Mouse (Mus musculus) lung, postnatal 36 days (tissue): ENCODE results near the gene Thrsp.
"Not testable (repeated sequence)": the region's sequence is repeated elsewhere in the genome, so short reads cannot be mapped to it uniquely, and the experiment has no call there.

ENCODE experiments used
- DNase-seq: peaks from one replicate; pipeline ENCODE4 v3.0.0; 2022; ENCODE audit warnings: mixed read lengths

Gene Thrsp

DNA sequence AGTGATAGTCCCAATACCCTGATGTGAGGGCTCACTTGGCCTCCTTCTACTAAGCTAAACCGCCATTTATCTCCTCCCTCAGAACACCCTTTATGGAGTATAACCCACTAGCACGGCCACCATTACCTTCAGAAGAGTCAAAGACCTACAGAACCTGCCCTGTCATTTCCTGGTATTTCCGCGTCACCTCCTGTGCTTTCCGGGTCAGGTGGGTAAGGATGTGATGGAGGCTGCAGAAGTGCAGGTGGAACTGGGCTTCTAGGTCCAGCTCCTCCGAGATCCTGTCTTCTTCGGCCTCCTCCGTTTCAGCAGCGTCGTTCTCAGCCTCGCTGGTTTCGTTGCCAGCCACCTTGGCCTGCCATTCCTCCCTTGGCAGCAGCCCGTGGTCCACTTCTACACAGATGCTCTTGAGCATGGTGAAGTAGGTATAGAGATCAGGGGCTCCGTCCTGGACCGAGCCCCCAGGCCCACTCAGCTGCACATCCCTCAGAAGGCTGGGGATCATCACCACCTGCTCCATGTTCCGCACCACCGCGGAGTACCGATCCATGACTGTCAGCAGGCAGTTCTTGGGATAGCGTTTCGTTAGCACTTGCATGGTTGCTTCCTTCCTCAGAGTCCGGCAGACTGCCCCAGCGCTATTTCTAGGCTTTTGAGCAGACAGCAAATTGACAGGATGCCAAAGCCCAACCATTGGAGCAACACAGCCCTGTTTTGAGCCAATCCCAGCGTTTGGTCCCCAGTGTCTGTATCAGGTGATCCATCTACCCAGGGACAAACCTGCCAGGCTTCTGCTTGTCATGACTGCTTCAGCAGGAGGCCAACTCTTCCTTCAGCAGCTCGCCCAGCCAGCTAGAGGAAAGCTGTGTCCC is at the start of gene Thrsp:
TSS of gene Thrsp (minus strand) at position 825 of the 872 bp plus-strand sequence.
- DNase-seq, result peak; percentile 74

DNA sequence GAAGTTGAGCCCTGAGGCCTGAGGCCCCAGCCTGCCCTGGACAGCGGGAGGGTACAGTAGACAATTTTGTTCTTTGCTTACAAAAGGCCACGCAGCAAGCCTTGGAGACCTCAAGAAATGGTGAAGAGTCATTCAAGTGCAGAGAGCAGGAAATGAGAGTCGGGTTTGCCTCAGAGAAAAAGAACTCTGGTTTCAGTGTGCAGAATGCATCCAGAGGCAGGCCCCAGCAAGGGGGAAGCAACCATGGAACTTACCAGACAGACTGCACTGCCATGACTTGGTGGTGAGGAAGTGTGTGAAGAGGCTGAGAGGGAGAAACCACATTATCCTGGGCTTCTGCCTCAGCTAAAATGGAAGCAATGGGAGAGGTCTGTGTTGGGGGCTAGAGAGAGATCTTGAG is 38.0 kb upstream of the Thrsp start:
- no peak for DNase-seq

GRCm38 (mm10) chr7:97454795-97455194 is 37.3 kb upstream of the Thrsp start:
- no peak for DNase-seq

- DNase-seq, result peak; percentile 64
Measured at GRCm38 (mm10) chr7:97453141-97453921, 35.8 kb upstream of the Thrsp start.

- DNase-seq, result no peak
Measured at GRCm38 (mm10) chr7:97452196-97452595, 34.7 kb upstream of the Thrsp start.

GRCm38 (mm10) chr7:97451023-97451422 is 33.5 kb upstream of the Thrsp start, which contains the start of gene Kctd14:
Gene Kctd14, plus strand, starts transcription at chr7:97451323.
- DNase-seq, result not testable (repeated sequence)

GRCm38 (mm10) chr7:97447050-97447531 is 29.6 kb upstream of the Thrsp start:
- DNase-seq, result peak; percentile 26

DNA sequence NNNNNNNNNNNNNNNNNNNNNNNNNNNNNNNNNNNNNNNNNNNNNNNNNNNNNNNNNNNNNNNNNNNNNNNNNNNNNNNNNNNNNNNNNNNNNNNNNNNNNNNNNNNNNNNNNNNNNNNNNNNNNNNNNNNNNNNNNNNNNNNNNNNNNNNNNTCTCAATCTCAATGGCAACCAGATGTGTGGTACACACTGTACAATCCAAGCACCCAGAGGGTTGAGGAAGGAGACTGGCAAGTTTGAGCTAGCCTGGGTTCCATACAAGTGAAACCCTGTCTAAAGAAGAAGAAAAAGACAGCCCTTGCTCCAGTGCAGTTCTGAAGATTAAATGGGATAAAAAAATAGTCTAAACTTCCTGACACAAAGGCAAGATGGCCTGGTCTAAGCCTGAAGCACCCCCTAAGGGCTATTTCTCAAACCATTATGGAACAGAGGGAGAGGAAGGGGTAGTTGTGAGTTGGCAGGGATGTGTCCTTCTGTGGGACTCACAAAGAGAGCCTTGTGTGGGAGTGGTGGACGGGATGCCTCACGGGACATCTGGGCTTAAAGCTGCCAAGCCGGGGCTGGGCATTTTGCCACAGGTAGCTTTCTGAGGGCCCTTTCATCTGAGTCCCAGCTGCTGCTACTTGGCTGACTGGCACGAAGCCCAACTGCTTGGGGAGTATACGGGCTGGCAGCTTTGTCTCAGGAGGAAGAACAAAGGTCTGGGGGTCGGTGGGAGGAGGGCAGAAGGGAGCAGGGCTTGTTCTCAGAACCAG is 28.8 kb upstream of the Thrsp start:
- DNase-seq, result peak; percentile 88

DNA sequence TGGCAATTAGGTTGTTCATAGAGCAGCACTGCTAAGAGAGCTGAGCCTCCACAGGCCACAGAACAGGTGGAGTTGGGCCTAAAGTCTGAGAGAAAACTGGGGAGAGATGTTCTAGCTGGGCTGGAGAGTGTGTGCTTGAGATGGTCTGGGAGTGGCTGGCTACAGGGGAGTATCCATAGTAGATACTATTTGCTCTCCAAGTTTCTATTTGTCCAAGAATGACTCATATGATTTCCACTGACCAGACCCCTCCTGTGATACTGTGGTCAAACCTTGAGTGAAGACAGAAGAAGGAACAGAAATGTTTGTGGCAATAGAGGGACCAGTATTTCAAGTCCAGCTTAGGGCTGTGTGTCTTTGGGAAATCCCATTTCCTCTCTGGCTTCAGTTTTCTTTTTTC is 21.5 kb upstream of the Thrsp start:
- no peak for DNase-seq

DNA sequence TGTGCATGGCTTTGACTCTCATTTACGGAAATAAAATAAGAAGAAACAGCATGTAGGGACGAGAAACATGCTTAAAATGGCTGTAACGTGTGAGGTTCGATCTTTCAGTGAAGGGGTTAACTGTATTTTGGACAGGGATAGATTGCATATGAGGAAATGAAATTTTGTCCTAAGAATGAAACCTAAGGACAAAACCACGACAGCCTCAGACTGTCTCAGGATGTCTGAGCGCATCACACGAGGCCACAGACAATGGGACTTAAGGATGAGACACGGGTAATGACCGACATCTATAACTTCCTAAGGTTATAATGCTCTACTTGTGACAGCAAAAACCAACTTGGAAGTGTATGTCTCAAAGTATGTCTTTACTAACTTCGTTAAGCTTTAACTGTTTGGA is 17.0 kb upstream of the Thrsp start:
- no peak for DNase-seq

GRCm38 (mm10) chr7:97433517-97433916 is 16.0 kb upstream of the Thrsp start:
- not testable (repeated sequence) for DNase-seq

DNA sequence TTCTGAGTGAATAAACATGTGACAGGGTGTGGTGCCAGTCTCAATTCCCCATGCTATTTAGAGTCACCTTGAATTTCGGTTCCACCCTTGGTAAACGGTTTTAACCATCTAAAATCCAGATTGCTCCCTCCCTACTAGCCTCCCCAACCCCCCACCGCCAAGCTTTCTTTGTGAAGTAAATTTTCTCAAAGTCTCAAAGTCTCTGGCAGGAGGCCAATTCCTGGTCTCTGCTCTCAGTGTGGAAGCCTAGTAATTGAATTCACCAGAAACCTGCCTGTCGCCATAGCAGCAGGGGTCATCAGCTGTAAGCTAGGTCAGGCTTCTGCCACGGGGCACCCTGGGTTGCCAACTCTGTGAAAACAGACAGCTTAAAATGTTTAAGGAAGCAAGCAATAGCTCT is 12.2 kb upstream of the Thrsp start:
- DNase-seq, result peak; percentile 42

GRCm38 (mm10) chr7:97427778-97428420 is 10.4 kb upstream of the Thrsp start:
- DNase-seq, result no peak

DNA sequence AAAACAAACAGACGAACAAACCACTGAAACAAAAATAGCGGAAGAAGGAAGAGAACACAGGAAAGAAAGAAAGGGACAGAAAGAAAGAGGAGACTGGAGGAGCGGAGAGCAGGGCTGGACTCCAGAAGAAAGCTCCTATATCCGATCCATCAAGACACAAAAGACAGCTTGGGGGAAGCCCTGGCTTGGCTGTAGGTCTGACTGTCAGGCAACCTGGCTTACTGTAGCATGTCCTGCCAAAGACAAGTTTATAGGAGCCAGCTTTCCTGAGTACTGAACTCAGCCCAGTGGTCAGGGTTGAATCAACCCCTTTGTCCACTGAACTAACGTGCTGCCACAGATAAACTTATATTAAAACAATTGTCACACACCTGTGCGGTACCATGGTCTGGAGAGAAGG is 9.8 kb upstream of the Thrsp start:
- DNase-seq, result no peak

DNA sequence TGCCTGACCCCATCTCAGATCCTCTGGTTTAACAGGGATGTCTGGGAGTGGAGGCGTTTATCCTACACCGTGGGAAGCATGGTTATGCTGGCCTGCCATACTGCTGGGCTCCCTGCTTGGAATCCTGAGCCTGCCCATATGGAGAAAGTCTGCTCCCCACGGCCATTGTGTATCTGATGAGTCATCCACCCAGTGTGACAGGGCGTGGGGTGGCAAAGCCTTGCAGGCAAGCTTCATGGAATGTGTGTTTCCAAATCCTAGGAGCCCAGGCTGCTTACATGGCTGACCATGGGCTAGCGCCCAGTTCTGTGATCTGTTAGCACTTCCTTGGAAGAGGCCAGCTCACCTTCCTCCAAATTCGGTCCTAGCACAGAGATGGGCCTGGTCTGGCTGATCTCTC is 9.0 kb upstream of the Thrsp start:
- DNase-seq, result no peak

- DNase-seq, result peak; percentile 94
Measured at GRCm38 (mm10) chr7:97424621-97425245, 7.2 kb upstream of the Thrsp start.

- DNase-seq, result no peak
Measured at GRCm38 (mm10) chr7:97423754-97424153, 6.2 kb upstream of the Thrsp start.

- DNase-seq, result peak; percentile 36
Measured at GRCm38 (mm10) chr7:97420958-97421651, 3.6 kb upstream of the Thrsp start.

GRCm38 (mm10) chr7:97420406-97420805 is 2.9 kb upstream of the Thrsp start:
- DNase-seq, result no peak

- no peak for DNase-seq
Measured at GRCm38 (mm10) chr7:97419163-97419562, 1.6 kb upstream of the Thrsp start.

DNA sequence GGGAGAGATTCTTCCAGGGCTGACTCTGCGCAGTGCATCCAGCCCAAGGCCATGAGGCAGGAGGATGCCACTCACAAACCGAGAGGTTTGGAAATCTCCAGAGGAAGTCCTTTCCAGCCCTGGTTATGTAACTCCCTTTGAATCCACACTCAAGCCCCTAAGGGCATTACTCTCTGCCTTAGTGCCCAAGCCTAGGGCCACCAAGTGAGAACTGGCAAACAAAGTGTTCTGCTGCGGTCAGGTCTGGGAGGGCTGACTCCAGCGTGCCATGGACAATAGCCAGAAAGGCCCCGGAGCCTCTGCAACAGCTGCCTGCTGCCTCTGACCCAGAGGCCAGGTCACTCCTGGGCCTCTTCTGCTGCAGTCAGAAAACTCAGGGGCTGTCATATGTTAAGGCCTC is 1.2 kb upstream of the Thrsp start:
- DNase-seq, result peak; percentile 71
